Mouse (Mus musculus) T-helper 17 cell (primary cell): Measurements from ENCODE around the gene Gm14698.
"Not testable (repeated sequence)": the region's sequence is repeated elsewhere in the genome, so short reads cannot be mapped to it uniquely, and the experiment has no call there.

Source experiments
- in situ Hi-C, 2 experiments: fragments of 300-600 bp; cut with MboI, MseI; formaldehyde crosslinking; loops; 1 replicate in 1 of 2; 2 replicates in 1 of 2; pipeline ENCODE4 v1.15.1; 2025; ENCODE audit warnings: high pct_unique_total_duplicates in 2 of 2

Gene Gm14698

GRCm38 (mm10) chrX:68821059-68821458, at the start of gene Gm14698:
Gene Gm14698 (plus strand): TSS chrX:68821093.
- in situ Hi-C loops: not testable (repeated sequence)

- in situ Hi-C loops: not testable (repeated sequence)
These were observed 444 bp upstream of the Gm14698 start for GRCm38 (mm10) chrX:68820449-68820848.

GRCm38 (mm10) chrX:68839548-68840444, 18.9 kb downstream of the Gm14698 start:
- in situ Hi-C loops: no loop called here

- in situ Hi-C loops: loop anchor here in 1 of 2 experiments (10.0 to 25.0 kb wide), 2 partner anchors 978 to 1260 kb away; no protein-coding TSS in a partner anchor
These were observed 44.3 kb downstream of the Gm14698 start for GRCm38 (mm10) chrX:68865145-68865544.
